Mouse (Mus musculus) liver, adult (tissue): Measurements from ENCODE around the gene Olfr1054.

Source experiments
- GATA4 ChIP-seq: IDR thresholded peaks from 2 replicates; pipeline ENCODE4 v1.6.1; 2014; ENCODE audit warnings: mild to moderate bottlenecking, low read length; ENCODE audit not compliant: insufficient replicate concordance

Gene Olfr1054

DNA sequence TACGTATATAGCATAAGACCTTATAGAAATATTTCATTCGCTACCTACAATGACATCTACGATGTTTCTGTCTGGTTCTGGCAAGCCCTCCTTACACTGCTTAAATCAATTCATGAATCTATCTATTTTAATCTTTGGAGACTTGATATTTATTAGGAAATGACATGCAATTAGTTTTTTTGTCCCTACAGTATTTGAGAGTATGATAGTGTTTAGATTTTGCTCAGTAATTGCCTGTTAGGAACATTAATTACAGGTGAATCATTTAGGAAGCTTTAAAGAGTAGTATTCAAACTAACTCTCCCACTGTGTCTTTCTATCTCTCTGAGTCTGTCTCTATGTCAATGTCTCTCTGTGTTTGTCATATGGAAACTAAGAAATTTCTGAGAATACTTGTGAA lies at the start of gene Olfr1054:
Olfr1054 (minus strand) TSS at position 101 of the 400 bp plus-strand sequence.
- TF ChIP-seq GATA4: no peak

DNA sequence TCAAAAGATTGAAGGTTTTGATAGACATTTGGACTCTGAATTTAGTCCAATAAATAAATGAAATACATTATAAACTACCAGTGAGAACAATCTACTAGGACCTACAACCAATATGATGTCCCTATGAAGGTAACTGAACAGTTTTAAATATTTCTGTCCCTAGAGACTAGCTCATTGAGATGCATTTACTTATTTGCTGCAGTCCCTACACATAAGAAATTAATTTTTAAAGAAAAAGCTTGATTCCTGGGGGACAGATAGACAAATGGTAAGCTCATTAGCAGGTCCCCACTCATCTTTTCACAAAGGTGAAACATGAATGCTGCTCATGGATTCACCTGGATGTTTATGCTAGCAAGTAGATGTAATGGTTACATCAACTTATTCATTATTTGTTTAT lies 43.1 kb upstream of the Olfr1054 start, which contains the start of gene Olfr1057:
Olfr1057 (minus strand) TSS at position 101 of the 400 bp plus-strand sequence.
- no peak for TF ChIP-seq GATA4

DNA sequence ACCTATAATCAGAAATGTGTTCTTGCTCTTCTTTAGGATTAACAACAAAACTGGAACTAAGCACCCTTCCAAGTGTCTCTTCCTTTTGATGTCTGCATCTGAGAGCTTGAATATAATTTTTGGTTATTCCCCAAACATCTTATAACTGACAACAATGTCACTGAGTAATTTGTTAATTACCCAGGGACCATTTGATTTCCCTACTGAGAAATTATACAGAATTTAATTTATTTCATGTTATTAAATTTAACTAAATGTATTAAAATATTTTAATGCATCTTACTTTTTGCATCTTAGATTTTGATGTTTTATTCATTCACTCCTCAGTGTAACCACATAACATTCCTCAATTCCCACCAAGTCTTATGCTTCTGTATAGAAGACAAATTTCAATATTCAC lies 27.1 kb upstream of the Olfr1054 start, which contains the start of gene Olfr1056:
Olfr1056 (minus strand) TSS at position 101 of the 400 bp plus-strand sequence.
- TF ChIP-seq GATA4: no peak

DNA sequence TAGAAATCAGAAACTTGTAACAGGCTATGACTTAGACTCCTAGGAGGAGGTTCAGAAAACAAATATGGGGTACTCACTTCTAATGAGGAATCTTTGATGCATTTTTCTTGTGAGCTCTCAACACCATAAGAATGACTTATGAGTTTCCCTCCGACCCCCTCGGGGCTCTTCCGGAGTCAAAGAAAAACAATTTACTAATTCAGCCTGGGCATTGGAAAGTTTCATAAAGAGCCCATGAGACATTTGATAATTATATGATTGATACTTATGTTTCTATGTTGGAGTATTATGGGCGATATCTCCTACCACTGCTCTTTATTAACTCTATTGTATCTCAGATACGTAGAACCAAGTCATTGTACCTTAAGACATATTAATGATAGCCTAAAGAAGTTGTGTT lies 15.0 kb upstream of the Olfr1054 start, which contains the start of gene Olfr1055:
Olfr1055 (minus strand) TSS at position 101 of the 400 bp plus-strand sequence.
- TF ChIP-seq GATA4: no peak

DNA sequence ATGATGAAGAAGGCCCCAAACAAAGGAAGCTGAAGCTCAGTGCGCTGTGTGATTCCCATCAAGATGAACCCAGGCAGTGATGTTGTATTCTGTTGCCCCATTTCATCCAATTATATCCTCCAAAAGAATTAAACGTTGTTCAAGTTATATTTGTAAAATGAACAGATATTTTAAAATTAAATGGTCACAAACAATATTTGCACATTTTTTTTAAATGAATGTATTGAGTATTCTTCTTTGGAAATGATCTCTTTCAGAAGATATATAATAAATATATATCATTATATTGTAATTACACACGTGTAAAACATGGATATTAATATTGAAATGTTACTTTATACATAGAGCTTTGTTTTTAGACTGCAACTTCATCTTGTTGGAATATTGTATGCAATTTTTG lies 20.0 kb downstream of the Olfr1054 start, which contains the start of gene Olfr1053:
Olfr1053 (minus strand) TSS at position 101 of the 400 bp plus-strand sequence.
- TF ChIP-seq GATA4: no peak

DNA sequence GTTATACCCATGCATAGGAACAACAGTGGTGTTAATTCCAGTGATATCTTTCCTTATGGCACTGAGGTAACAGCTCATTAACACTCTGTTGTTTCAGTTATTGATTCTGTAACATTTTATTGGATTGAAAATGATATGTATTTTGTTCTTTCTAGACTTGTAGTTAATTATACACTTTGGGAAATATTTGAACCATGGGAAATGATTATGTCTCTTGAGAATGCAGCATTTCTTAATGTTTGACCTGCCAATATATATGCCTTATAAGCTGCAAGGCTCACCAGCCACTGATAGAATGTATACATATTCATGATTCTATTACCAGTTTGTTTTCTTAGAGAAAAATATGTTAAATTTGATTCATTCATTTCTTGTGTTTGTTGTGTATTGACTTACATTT lies 43.1 kb downstream of the Olfr1054 start, which contains the start of gene Olfr1052:
Olfr1052 (plus strand) TSS at position 301 of the 400 bp plus-strand sequence.
- no peak for TF ChIP-seq GATA4
